Mouse (Mus musculus) cortical plate, adult 2 months (tissue): Measurements from ENCODE around the gene Ror1.

Experiments
- CTCF ChIP-seq: fragments of 200-500 bp; IDR thresholded peaks from 2 replicates; pipeline ENCODE4 v1.5.1; 2011; ENCODE audit warnings: mild to moderate bottlenecking, control low read depth, low read length; ENCODE audit not compliant: insufficient read depth; ENCODE audit errors: extremely low read depth
- POLR2A ChIP-seq: fragments of 200-500 bp; IDR thresholded peaks from 2 replicates; pipeline ENCODE4 v1.6.1; 2011; ENCODE audit warnings: mild to moderate bottlenecking, low read length, control low read depth; ENCODE audit not compliant: insufficient read depth; ENCODE audit errors: extremely low read depth

DNA sequence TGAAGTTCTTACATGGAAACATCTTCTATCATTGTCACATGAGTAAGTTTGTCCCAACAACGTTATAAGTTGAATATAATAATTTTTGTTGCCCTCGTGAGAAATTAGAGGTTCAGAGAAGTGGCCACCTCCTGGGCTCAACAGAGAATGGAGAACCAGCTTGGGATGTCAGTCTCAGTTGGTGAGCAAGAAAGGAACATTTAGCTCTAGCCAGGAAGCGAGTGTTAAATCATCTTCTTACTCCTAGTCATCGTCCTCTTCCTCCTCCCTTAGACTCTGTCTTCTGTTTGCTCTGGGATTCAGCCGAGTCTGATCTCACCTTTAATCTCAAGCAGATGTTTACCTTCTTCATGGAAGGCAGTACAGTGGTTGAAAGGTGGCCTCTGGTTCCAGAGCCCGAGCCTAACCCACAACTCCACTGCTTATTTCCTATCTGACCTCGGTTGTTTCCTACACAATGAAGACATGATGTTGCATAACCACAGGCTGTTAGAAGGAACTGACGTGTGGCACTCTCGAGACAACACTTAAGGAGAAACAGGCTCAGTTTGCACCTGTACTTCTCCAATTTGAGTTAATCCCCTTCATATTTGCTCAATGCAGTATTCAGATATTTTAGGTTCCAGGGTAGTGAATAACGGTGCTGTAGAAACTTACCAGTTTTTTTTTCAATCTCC, 175.6 kb downstream of the Ror1 start:
- TF ChIP-seq POLR2A (no peak), CTCF (no peak)
